Mouse (Mus musculus): ENCODE measurements around the gene Sephs2.

GRCm38 (mm10) chr7:127278311-127278710, 4.5 kb upstream of the Sephs2 start:
- no peak for TF ChIP-seq POLR2A (IDR thresholded peaks at IDR 0.05; ENCODE audit: low read depth, low read length)
- TF ChIP-seq CTCF (IDR thresholded peaks at IDR 0.05; ENCODE audit: extremely low read depth, insufficient read length, insufficient replicate concordance, low read depth, low read length) = peak; percentile 71; the same call in 1 of the 2 replicates

All from small intestine, adult 2 months (tissue).